Comparison of ENCODE assay signal across 16 mouse cellular contexts in the genomic region with DNA sequence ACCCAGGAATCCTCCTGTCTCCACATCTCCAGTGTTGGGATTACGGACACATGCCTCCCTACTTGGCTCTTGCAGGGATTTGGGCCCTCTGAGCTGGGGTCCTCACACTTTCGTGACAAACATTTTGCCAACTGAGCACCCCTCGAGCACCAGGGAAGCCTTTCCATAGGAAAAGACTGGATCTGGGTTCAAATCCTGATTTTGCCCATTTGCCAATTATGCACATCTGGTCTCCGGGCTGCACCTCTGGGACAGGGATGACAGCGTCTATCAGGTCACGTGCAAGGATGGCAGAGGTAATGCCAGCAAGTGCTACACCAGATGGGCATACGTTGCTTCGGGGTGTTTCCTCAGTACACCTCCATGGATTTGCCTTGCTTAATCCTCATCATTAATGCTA.
"Had no signal": no experiment of that assay in that cellular context is flagged by ENCODE, and none has a peak within 500 bp of the region (broad histone marks: within the 10 kb centered on the region; RNA-seq: fewer than 3 reads in every experiment).

No protein-coding gene starts in this region.

- H3K27me3 ChIP-seq: neural tube, embryonic 13.5 days; neural tube, embryonic 15.5 days; stomach, embryonic 15.5 days had no signal

- H3K27ac ChIP-seq: neural tube, embryonic 13.5 days; neural tube, embryonic 15.5 days; stomach, embryonic 15.5 days; stomach, postnatal 0 days had no signal

- H3K36me3 ChIP-seq: neural tube, embryonic 13.5 days; neural tube, embryonic 15.5 days; stomach, embryonic 15.5 days had no signal

- H3K9ac ChIP-seq: neural tube, embryonic 13.5 days; neural tube, embryonic 15.5 days; stomach, embryonic 15.5 days had no signal

- H3K9me3 ChIP-seq: neural tube, embryonic 13.5 days; neural tube, embryonic 15.5 days; stomach, embryonic 15.5 days had no signal

- H3K4me3 ChIP-seq: neural tube, embryonic 13.5 days; neural tube, embryonic 15.5 days; stomach, embryonic 15.5 days had no signal

- H3K4me1 ChIP-seq: neural tube, embryonic 13.5 days; neural tube, embryonic 15.5 days; stomach, embryonic 15.5 days had no signal

- DNase-seq: retina, postnatal 1 day; right cerebral cortex, adult 18-20 months; right cerebral cortex, postnatal 14 days; right cerebral cortex, postnatal 25 days; right cerebral cortex, postnatal 4 days; spleen, adult 18-20 months; thymus, adult 18-20 months; thymus, adult 2 months; thymus, postnatal 14 days; thymus, postnatal 25 days; thymus, postnatal 36 days; thymus, postnatal 4 days had no signal

- H3K4me2 ChIP-seq: neural tube, embryonic 13.5 days; neural tube, embryonic 15.5 days; stomach, embryonic 15.5 days had no signal
